Mouse (Mus musculus) spleen, adult 18-20 months (tissue): ENCODE data around the gene Clec18a.
"Not testable (repeated sequence)": the region's sequence is repeated elsewhere in the genome, so short reads cannot be mapped to it uniquely, and the experiment has no call there.

Experiments
- DNase-seq, 2 experiments: peaks; one replicate each; pipeline ENCODE4 v3.0.0; 2022; ENCODE audit warnings: mixed read lengths in 2 of 2

The Clec18a gene

GRCm38 (mm10) chr8:111055661-111056060 is 36.6 kb downstream of the Clec18a start:
- no peak for DNase-seq

GRCm38 (mm10) chr8:111055031-111055634 is 37.1 kb downstream of the Clec18a start:
- DNase-seq: no peak

- no peak for DNase-seq
Observed at GRCm38 (mm10) chr8:111053827-111054518, 38.3 kb downstream of the Clec18a start.

- DNase-seq: no peak
Observed at GRCm38 (mm10) chr8:111049106-111049505, 43.1 kb downstream of the Clec18a start.

GRCm38 (mm10) chr8:111048694-111049093 is 43.5 kb downstream of the Clec18a start:
- no peak for DNase-seq

GRCm38 (mm10) chr8:111044003-111044734 is 48.1 kb downstream of the Clec18a start:
- no peak for DNase-seq

GRCm38 (mm10) chr8:111042546-111042945 is 49.7 kb downstream of the Clec18a start:
- no peak for DNase-seq

GRCm38 (mm10) chr8:111036591-111036990 is 55.6 kb downstream of the Clec18a start:
- DNase-seq: no peak

GRCm38 (mm10) chr8:111034276-111034675 is 58.0 kb downstream of the Clec18a start:
- DNase-seq: no peak

- peak; percentile 85 for DNase-seq
Observed at GRCm38 (mm10) chr8:111033482-111034215, 58.6 kb downstream of the Clec18a start.

GRCm38 (mm10) chr8:111032916-111033315 is 59.3 kb downstream of the Clec18a start, which contains the start of gene Aars:
Gene Aars, plus strand, starts transcription at chr8:111033144.
- no peak for DNase-seq

- no peak for DNase-seq
Observed at GRCm38 (mm10) chr8:111031572-111031971, 60.7 kb downstream of the Clec18a start, which contains the start of gene Ddx19b. Gene Ddx19b, minus strand, starts transcription at chr8:111031751.

- DNase-seq: no peak
Observed at GRCm38 (mm10) chr8:111030045-111030444, 62.2 kb downstream of the Clec18a start.

GRCm38 (mm10) chr8:111029589-111029988 is 62.6 kb downstream of the Clec18a start:
- DNase-seq: no peak

GRCm38 (mm10) chr8:111027391-111027937 is 64.8 kb downstream of the Clec18a start:
- DNase-seq: peak; percentile 79 to 82

- not testable (repeated sequence) for DNase-seq
Observed at GRCm38 (mm10) chr8:111026609-111027008, 65.6 kb downstream of the Clec18a start.

GRCm38 (mm10) chr8:111010230-111010991 is 81.8 kb downstream of the Clec18a start:
- DNase-seq: not testable (repeated sequence)
